Mouse (Mus musculus) neural tube, embryonic 12.5 days (tissue): ENCODE measurements around the gene Shd. TPM values are rescaled to one million over a fixed set of nuclear protein-coding genes. Genes with fewer than 3 reads are reported as not detected.

Experiments used
- ATAC-seq: fragments of 200-750 bp; cut with Nextera tagmentation; 2 replicates; pipeline ENCODE4 v1.8.0; 2017; ENCODE audit warnings: low read depth, mild to moderate bottlenecking, moderate TSS enrichment, moderate library complexity; ENCODE audit not compliant: low FRiP score
- H3K27ac ChIP-seq: fragments of 300-500 bp; sonication (generic); 2 replicates; pipeline ENCODE4 v1.5.1; 2016
- H3K27me3 ChIP-seq: fragments of 300-500 bp; sonication (generic); replicated peaks from 2 replicates; pipeline ENCODE4 v1.6.1; 2016; ENCODE audit warnings: mild to moderate bottlenecking
- H3K36me3 ChIP-seq: fragments of 300-500 bp; sonication (generic); 2 replicates; pipeline ENCODE4 v1.6.1; 2016; ENCODE audit warnings: mild to moderate bottlenecking
- H3K4me1 ChIP-seq: fragments of 300-500 bp; sonication (generic); 2 replicates; pipeline ENCODE4 v1.6.1; 2016
- H3K4me2 ChIP-seq: fragments of 300-500 bp; sonication (generic); replicated peaks from 2 replicates; pipeline ENCODE4 v1.6.1; 2016; ENCODE audit warnings: mild to moderate bottlenecking
- H3K4me3 ChIP-seq: fragments of 300-500 bp; sonication (generic); 2 replicates; pipeline ENCODE4 v1.5.1; 2016
- H3K9ac ChIP-seq: fragments of 300-500 bp; sonication (generic); 2 replicates; pipeline ENCODE4 v1.6.1; 2016; ENCODE audit warnings: mild to moderate bottlenecking
- H3K9me3 ChIP-seq: fragments of 300-500 bp; sonication (generic); 2 replicates; pipeline ENCODE4 v1.6.1; 2016; ENCODE audit warnings: mild to moderate bottlenecking
- WGBS: fragments of 180-500 bp; shearing (Covaris S2); methylation state at CpG from one replicate; pipeline ENCODE4 v1.1.7; 2016; 5-methylcytosine and 5-hydroxymethylcytosine counted together
- polyA plus RNA-seq: library from polyadenylated mRNA; unstranded; fragments of >200 nt; fragmentation: Nextera tagmentation; extraction: Ambion mirVana; gene quantifications from 2 replicates; pipeline ENCODE4 v1.2.1, GENCODE M21; 2016

The Shd gene
- polyA plus RNA-seq, 1 experiment from 2014 or later = 143 TPM

GRCm38 (mm10) chr17:56010681-56011080 is 40.4 kb downstream of the Shd start:
- H3K27ac ChIP-seq = no peak overlapping the region

GRCm38 (mm10) chr17:56011441-56011840 is 41.2 kb downstream of the Shd start:
- H3K4me2 ChIP-seq = peak overlapping the region; percentile 93
- no peak for ATAC-seq
- WGBS = 87% methylated on average over 7 of the region's 7 CpGs

More at GRCm38 (mm10) chr17:56010681-56011080, 40.4 kb downstream of the Shd start:
- peaks cover 43% of the 10 kb centered on the region for H3K36me3 ChIP-seq
- H3K4me1 ChIP-seq = peaks cover 24% of the 10 kb centered on the region
- no peaks in the 10 kb centered on the region for H3K27me3 ChIP-seq
- 0 out of 2 replicates have a peak overlapping the region, but pooled peaks have one; percentile 68 for H3K4me3 ChIP-seq
- no peaks in the 10 kb centered on the region for H3K9me3 ChIP-seq
- ATAC-seq = no peak
- peak overlapping the region; percentile 73 for H3K9ac ChIP-seq
- WGBS = 10% methylated on average over 9 of the region's 9 CpGs
- H3K4me2 ChIP-seq = peak overlapping the region; percentile 93

GRCm38 (mm10) chr17:56015293-56015692 is 45.0 kb downstream of the Shd start:
- WGBS = 96% methylated on average over 9 of the region's 9 CpGs
- peaks cover 87% of the 10 kb centered on the region for H3K36me3 ChIP-seq

More at GRCm38 (mm10) chr17:56011441-56011840, 41.2 kb downstream of the Shd start:
- H3K27me3 ChIP-seq = no peaks in the 10 kb centered on the region
- H3K9ac ChIP-seq = peak overlapping the region; percentile 5; the same call in 1 of the 2 replicates
- no peak overlapping the region for H3K27ac ChIP-seq
- peaks cover 24% of the 10 kb centered on the region for H3K4me1 ChIP-seq
- H3K36me3 ChIP-seq = peaks cover 51% of the 10 kb centered on the region
- no peaks in the 10 kb centered on the region for H3K9me3 ChIP-seq
- no peak overlapping the region for H3K4me3 ChIP-seq

GRCm38 (mm10) chr17:56016382-56016781 is 46.1 kb downstream of the Shd start:
- no peaks in the 10 kb centered on the region for H3K27me3 ChIP-seq
- peaks cover 1% of the 10 kb centered on the region; the same call in 1 of the 2 replicates for H3K4me1 ChIP-seq
- H3K4me2 ChIP-seq = no peak overlapping the region
- ATAC-seq = no peak
- H3K9ac ChIP-seq = no peak overlapping the region
- no peaks in the 10 kb centered on the region for H3K9me3 ChIP-seq
- H3K36me3 ChIP-seq = peaks cover 82% of the 10 kb centered on the region
- H3K27ac ChIP-seq = no peak overlapping the region
- WGBS = 84% methylated on average over 8 of the region's 8 CpGs
- H3K4me3 ChIP-seq = no peak overlapping the region

More at GRCm38 (mm10) chr17:56015293-56015692, 45.0 kb downstream of the Shd start:
- H3K4me1 ChIP-seq = peaks cover 12% of the 10 kb centered on the region
- H3K9me3 ChIP-seq = no peaks in the 10 kb centered on the region
- H3K9ac ChIP-seq = no peak overlapping the region
- H3K4me3 ChIP-seq = no peak overlapping the region
- H3K4me2 ChIP-seq = no peak overlapping the region
- H3K27me3 ChIP-seq = no peaks in the 10 kb centered on the region
- no peak for ATAC-seq
- H3K27ac ChIP-seq = no peak overlapping the region

GRCm38 (mm10) chr17:56016793-56017785 is 46.8 kb downstream of the Shd start:
- Histone ChIP-seq H3K4me2 (no peak overlapping the region), H3K27me3 (no peaks in the 10 kb centered on the region), H3K4me3 (no peak overlapping the region), H3K9ac (no peak overlapping the region), H3K4me1 (no peaks in the 10 kb centered on the region), H3K36me3 (peaks cover 75% of the 10 kb centered on the region), H3K27ac (no peak overlapping the region), H3K9me3 (no peaks in the 10 kb centered on the region)
- 84% methylated on average over 15 of the region's 15 CpGs for WGBS
- ATAC-seq = no peak

GRCm38 (mm10) chr17:56017848-56018247 is 47.6 kb downstream of the Shd start:
- H3K27ac ChIP-seq = no peak overlapping the region
- peaks cover 7% of the 10 kb centered on the region; the same call in 1 of the 2 replicates for H3K4me1 ChIP-seq
- no peak for ATAC-seq
- H3K36me3 ChIP-seq = peaks cover 69% of the 10 kb centered on the region
- H3K9me3 ChIP-seq = no peaks in the 10 kb centered on the region
- H3K4me3 ChIP-seq = no peak overlapping the region
- no peak overlapping the region for H3K9ac ChIP-seq
- 90% methylated on average over 7 of the region's 7 CpGs for WGBS
- H3K27me3 ChIP-seq = no peaks in the 10 kb centered on the region
- no peak overlapping the region for H3K4me2 ChIP-seq

- H3K36me3 ChIP-seq = peaks cover 65% of the 10 kb centered on the region
- H3K9me3 ChIP-seq = no peaks in the 10 kb centered on the region
- H3K4me2 ChIP-seq = no peak overlapping the region
- H3K9ac ChIP-seq = no peak overlapping the region
- H3K27ac ChIP-seq = no peak overlapping the region
- 0 out of 2 replicates have a peak, but pooled peaks have one; percentile 22 for ATAC-seq
- H3K4me3 ChIP-seq = no peak overlapping the region
- 78% methylated on average over 20 of the region's 20 CpGs for WGBS
- H3K4me1 ChIP-seq = peaks cover 14% of the 10 kb centered on the region; the same call in 1 of the 2 replicates
- H3K27me3 ChIP-seq = no peaks in the 10 kb centered on the region
Measured at GRCm38 (mm10) chr17:56018347-56019131, 48.3 kb downstream of the Shd start.

- Histone ChIP-seq H3K27me3 (no peaks in the 10 kb centered on the region), H3K4me3 (no peak overlapping the region), H3K9ac (no peak overlapping the region), H3K9me3 (no peaks in the 10 kb centered on the region), H3K36me3 (peaks cover 56% of the 10 kb centered on the region), H3K4me2 (no peak overlapping the region), H3K4me1 (peaks cover 14% of the 10 kb centered on the region; the same call in 1 of the 2 replicates), H3K27ac (no peak overlapping the region)
- WGBS = 91% methylated on average over 6 of the region's 6 CpGs
- no peak for ATAC-seq
Measured at GRCm38 (mm10) chr17:56020400-56021084, 50.3 kb downstream of the Shd start.

GRCm38 (mm10) chr17:56021161-56021910 is 51.1 kb downstream of the Shd start:
- no peaks in the 10 kb centered on the region for H3K9me3 ChIP-seq
- peaks cover 48% of the 10 kb centered on the region for H3K36me3 ChIP-seq
- no peak overlapping the region for H3K9ac ChIP-seq
- H3K27me3 ChIP-seq = no peaks in the 10 kb centered on the region
- no peak overlapping the region for H3K4me3 ChIP-seq
- H3K4me1 ChIP-seq = peaks cover 14% of the 10 kb centered on the region; the same call in 1 of the 2 replicates
- WGBS = 92% methylated on average over 4 of the region's 4 CpGs
- no peak for ATAC-seq
- H3K27ac ChIP-seq = no peak overlapping the region
- no peak overlapping the region for H3K4me2 ChIP-seq

GRCm38 (mm10) chr17:56022131-56022988 is 52.1 kb downstream of the Shd start:
- no peak overlapping the region for H3K27ac ChIP-seq
- H3K9ac ChIP-seq = no peak overlapping the region

More at GRCm38 (mm10) chr17:56022131-56022988, 52.1 kb downstream of the Shd start:
- Histone ChIP-seq H3K4me2 (no peak overlapping the region), H3K27me3 (no peaks in the 10 kb centered on the region), H3K4me3 (no peak overlapping the region), H3K9me3 (no peaks in the 10 kb centered on the region), H3K36me3 (peaks cover 39% of the 10 kb centered on the region), H3K4me1 (peaks cover 14% of the 10 kb centered on the region)
- ATAC-seq = no peak
- 44% methylated on average over 2 of the region's 2 CpGs for WGBS
